Mouse (Mus musculus): ENCODE measurements around the gene Slc9a8.
A peak's percentile ranks its signal among the peaks of the same experiment; 100 is the strongest.
"Not testable (repeated sequence)": the region's sequence is repeated elsewhere in the genome, so short reads cannot be mapped to it uniquely, and the experiment has no call there.

Slc9a8 gene

DNA sequence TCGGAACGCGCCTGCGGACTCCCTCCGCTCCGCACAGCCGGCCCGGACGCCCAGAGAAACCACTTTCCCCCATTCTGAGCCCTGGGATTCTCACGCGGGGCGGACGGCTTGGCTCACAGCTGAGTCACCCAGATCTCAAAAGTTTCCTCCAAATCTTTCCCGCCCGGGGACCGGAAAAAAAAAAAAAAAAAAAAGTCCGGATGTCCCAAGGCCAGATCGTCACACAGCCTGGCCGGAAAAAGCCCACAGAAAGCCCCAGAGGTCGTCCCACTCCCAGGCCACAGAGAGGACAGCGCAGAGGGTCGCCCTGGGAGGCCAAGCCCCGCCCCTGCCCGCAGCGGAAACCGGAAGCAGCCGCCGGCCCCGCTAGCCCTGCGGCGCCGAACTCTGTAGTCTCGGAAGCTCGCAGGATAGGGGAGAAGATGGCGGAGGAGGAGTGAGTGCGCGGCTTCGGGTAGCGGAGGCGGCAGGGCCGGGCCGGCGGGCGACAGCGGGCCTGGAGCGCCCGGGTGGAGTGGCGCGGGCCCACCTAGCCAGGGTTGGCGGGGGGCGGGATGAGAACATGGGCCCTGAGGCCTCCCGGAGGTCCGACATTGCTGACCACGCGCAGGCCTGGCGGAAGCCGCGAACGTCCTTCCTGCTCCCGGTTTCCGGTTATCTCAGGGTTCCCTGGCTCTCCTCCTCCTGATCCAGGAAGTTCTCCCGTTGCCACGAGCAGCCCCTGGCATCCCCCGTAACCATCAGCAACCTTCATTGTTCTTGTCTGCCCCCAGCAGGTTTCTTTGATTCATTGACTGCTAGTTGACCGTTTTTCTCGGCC is at the start of gene Slc9a8:
TSS of gene Slc9a8 (plus strand) at position 383 of the 820 bp plus-strand sequence.
- DNase-seq (ENCODE audit: low read depth in 2 of 2, low spot score in 2 of 2): peak; percentile 79 to 80

DNA sequence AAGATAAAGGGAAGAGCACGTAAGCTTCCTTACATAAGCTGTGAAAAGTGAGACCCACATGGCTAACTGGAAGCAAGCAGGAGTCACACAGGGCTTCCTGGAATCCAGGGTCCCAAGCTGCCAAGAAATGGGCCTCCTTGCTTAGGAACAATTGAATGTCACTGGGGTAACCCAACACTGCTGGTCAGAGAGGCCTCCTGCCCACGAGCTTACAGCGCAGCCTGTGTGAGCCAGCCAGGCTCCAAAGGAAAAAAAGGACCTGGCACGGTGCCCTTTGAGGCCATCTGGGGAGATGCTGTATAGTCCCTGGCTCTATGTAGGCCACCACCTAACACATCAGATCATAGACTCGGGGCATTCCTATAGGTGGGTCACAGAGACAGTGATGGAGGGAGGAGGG is 48.2 kb upstream of the Slc9a8 start:
- DNase-seq (ENCODE audit: low read depth in 2 of 2, low spot score in 2 of 2): no peak

DNA sequence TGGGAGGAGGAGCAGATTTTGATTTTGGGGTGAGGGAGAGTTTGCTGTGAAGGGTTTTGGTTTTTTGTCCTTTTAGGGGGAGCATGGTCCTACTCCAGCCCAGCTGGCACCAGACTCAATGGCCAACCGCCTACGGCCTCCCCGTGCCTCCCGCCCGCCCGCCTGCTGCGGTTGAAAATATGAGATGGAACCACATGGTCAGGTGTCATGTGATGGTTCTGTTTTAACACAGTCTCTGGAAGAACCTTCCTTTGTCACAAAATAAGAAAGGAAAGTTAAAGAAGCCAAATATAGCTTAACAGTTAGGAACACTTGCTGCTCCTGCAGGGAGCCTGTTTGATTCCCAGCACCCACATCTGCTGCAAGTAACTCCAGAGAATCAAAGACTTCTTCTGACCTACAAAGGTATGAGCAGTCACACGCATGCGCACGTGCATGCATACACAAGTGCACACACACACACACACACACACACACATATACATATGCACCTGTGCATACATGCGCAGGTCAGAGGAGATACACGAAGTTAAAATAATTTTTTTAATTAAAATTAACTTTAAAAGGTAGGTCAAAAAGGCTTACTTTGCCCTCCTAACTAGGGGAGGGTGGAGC is 47.2 kb upstream of the Slc9a8 start:
- no peak for DNase-seq (ENCODE audit: low read depth in 2 of 2, low spot score in 2 of 2)

DNA sequence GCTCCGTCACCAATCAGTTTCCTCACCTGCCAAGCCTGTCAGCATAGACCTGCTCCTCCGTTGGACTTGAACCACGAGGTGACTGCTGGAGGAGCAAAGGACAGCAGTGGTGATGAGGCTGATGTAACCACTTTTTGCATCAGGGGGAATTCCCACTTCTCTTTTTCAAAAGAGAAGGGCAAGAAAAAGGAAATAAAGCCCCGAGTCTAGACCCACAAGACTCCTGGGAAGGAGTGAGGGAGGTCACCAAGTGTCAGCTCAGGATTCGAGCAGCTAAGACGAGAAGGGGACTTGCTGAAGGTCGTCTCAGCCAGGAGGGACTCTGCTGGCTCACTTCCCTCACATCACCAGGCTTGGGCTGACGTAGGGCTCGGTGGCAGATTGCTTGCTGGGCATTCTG is 46.4 kb upstream of the Slc9a8 start:
- DNase-seq (ENCODE audit: low read depth in 2 of 2, low spot score in 2 of 2): no peak

DNA sequence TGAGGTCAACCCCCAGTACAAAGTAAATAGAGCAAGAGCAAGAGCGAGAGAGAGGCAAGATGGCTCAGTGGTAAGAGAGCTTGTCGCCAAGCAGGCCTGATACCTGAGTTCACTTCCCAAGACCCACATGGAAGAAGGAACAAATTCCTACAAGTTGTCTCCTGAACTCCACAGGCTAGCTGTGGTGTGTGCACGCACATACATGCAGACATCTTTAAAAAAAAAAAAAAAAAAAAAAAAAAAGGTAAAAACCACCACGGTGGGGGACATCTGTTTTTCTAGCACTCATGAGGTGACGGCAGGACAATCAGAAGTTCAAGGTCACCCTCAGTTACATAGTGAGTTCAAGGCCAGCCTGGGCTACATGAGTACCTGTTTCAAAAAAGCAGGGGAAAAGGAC is 45.8 kb upstream of the Slc9a8 start:
- no peak for DNase-seq (ENCODE audit: low read depth in 2 of 2, low spot score in 2 of 2)

DNA sequence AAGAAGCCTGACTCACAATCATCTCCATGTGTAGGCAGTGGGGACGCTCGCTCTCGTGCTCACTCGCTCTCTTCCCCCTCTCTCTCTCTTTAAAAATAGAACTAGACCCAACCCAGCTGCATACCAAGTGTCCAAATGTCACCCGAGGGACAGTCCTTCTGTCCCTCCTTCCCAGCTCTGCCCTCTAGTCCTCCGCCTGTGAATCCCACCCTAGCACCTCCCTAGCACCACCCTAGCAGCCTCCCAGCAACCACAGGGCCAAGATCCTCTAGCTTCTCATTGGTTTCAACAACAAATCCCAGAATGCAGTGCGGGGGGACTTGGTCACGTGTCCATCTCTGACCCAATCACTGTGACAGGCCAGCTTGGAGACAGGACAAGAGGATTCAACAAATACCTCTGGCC is 45.4 kb upstream of the Slc9a8 start:
- no peak for DNase-seq (ENCODE audit: low read depth in 2 of 2, low spot score in 2 of 2)

DNA sequence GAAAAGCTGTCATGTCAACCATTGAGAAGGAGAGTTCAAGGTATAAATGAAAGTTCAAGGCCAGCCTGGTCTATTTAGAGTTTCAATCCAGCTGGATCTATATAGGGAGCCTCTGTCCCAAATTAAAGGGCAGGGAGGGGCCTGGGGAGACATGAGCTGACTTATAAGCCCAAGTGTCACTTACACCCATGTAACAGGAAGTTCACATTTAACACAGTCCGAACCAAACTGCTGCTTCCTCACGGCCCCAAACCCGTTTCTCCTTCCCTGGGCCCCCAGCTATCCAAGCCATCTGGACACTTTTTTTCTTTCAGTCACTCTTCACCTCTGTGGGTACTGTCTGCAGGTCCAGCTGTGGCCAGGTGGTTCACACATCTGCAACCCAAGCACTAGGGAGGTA is 43.8 kb upstream of the Slc9a8 start:
- no peak for DNase-seq (ENCODE audit: low read depth in 2 of 2, low spot score in 2 of 2)

DNA sequence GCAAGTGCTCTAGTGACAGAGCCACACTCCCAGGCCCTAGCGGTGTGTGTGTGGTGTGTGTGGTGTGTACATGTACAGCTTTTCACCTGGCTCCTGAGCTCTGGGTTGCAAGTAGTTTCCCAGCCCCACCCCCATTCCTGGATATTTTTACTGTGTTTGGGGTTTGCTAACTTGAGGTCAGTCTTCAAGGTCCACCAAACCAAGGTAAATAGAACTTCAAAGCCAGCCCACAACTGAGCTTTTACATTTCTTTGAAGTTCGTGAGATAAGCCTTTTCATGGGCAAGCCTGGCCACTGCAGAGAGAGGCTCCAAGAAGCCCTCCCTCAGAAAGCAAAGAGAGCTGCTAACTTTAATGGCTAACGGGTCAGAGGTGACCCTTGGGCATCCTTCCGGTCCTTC is 42.5 kb upstream of the Slc9a8 start:
- no peak for DNase-seq (ENCODE audit: low read depth in 2 of 2, low spot score in 2 of 2)

DNA sequence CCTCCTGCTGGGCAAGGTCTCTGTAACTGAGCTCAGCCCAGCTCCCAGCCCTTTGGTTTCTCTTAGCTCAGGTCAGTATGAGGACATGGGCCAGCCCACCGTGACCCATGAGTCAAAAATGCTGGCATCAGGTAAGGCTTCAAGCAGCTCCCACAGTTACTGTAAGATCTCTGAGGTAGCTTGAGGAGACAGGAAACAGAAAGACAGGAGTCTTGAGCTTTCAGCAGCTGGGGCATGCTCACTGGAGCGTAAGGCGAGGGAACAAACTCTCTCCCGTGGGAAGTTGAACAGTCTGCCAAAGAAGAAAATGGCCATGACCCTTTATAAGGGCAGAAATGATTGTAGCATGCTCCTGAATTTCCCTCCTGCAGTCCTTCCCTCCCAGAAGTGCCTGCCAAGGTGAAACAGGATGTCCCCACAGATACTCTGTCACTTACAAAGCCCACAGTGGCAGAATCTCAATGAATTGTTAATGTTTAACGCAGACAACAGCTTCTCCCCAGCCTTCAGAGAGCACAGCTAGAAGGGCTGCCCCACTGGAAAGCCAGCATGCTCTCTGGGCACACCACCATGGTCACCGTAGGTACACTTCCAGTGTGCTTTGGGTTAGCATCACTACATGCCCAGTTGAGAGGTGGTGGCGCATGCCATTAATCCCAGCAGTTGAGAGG is 40.8 kb upstream of the Slc9a8 start:
- DNase-seq (ENCODE audit: low read depth in 2 of 2, low spot score in 2 of 2): no peak

DNA sequence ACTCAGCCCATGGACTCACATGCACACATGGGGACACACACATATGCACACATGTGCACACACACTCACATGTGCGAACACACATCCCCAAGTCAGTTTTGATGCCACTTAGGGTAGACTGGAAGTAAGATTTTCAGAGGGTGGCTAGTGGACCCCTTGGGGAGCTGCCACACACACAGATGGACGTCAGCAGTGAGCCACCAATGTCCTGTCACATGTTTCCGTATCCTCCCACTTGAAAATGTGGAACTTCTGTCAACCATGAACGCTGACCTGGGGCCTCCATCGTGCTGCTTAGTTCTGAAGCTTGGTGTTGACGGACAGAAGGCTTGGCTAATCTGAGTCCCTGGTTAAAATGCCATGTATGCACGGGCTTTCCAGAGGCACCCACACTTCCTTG is 39.9 kb upstream of the Slc9a8 start:
- DNase-seq (ENCODE audit: low read depth in 2 of 2, low spot score in 2 of 2): no peak

DNA sequence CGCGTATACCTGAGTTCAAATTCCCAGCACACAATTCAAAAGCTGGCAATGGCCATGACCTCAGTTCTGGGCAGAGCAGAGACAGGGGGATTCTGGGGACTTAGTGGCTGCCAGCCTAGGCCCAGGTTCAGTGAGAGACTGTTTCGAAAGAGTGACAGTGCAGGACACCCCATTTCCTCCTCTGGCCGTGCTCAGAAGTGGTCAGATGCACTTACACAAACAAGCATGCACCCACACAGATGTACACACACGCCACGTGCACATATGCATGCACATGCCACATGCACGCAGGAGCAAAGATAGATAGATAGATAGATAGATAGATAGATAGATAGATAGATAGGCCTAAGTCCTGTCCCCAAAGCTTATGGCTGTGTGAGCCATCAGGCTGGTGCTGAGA is 39.1 kb upstream of the Slc9a8 start:
- no peak for DNase-seq (ENCODE audit: low read depth in 2 of 2, low spot score in 2 of 2)

DNA sequence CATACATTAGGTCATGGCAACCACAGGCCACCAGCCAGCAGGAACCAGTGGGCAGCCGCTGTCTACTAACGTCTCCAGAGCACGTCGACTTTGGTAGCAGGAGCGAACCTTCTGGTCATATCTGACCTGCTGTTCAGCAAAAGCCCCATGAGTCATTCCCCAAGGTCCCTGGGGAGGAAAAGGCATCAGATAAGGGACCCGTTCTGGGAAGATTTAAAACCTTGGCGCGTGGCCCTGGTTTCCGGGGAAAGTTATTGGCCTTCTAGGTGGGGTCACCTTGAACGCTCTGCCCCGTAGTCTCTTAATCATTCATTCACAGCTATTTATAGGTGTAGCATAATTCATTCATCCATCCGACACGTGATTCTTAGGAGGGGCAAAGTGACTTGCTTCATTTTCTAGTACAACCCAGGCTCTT is 37.8 kb upstream of the Slc9a8 start:
- DNase-seq (ENCODE audit: low read depth in 2 of 2, low spot score in 2 of 2): no peak

DNA sequence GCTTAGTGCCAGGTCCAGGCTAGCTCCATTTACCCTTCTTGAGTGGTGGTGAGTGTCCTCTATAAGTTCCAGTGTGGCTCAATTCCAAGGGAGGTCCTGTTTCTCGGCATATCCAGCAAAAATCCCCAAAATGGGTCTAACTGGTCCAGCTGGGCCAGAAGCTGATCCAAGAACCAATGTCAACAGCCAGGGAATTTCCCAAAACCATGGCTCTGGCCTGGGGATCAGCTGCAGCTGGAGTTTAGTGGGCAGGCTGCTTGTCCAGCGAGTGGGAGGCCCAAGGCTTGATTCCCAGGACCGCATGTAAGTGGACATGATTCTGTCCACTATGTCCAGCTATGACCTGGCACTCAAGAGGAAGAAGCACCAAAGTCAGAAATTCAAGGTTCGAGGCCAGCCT is 35.1 kb upstream of the Slc9a8 start:
- no peak for DNase-seq (ENCODE audit: low read depth in 2 of 2, low spot score in 2 of 2)

DNA sequence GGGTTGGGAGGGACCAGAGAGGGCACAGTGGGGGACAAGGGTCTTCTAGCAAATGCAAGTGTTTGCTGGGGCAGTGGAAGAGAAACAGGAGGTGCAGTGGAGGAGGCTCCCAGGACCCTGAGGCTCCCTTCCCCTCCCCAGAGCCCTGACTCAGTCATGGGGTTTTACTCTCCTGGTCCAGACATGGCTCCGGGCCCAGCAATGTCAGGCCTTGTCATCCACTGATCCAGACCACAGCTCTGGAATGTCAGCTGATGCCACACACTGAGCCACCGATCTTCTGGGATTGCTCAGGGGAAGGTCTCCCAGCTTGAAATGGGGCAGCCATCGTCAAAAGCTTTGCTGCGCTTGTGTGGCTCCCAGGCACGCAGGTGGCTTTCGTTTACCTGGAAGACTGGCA is 34.5 kb upstream of the Slc9a8 start:
- DNase-seq (ENCODE audit: low read depth in 2 of 2, low spot score in 2 of 2): no peak

DNA sequence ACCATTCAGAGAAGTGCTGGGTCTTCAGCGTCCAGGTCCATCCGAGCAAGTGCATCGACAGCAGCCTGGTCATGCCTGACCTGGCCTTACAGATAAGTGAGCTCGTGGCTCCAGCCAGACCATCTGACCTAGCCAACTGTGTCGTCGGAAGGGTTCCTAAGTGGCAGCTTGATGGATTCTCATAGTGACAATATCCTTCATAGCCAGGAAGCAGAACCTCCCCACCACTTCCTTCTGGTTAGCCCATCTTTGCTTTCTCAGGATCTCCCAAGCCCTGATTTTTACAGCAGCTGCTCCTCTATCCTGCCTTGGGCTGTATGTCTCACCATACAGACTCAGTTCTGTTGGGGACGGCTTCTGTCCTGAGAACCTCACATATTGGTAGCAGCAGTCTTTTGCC is 27.1 kb upstream of the Slc9a8 start:
- no peak for DNase-seq (ENCODE audit: low read depth in 2 of 2, low spot score in 2 of 2)

DNA sequence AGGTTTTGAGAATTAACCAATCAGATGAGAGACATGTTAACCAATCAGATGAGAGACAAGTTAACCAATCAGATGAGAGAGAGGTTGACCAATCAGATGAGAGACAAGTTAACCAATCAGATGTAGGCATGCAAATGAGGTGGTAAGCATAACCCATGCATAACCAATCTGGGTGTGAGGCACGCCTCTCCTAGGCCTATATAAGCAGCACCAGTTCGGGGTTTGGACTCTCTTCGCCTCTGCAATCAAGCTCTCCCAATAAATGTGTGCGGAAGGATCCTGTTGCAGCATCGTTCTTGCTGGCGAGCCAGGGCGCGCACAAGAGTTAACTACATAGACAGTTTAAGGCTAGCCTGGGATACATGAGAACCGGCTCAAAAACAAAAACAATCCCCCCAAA is 25.1 kb upstream of the Slc9a8 start:
- DNase-seq (ENCODE audit: low read depth in 2 of 2, low spot score in 2 of 2): not testable (repeated sequence)

DNA sequence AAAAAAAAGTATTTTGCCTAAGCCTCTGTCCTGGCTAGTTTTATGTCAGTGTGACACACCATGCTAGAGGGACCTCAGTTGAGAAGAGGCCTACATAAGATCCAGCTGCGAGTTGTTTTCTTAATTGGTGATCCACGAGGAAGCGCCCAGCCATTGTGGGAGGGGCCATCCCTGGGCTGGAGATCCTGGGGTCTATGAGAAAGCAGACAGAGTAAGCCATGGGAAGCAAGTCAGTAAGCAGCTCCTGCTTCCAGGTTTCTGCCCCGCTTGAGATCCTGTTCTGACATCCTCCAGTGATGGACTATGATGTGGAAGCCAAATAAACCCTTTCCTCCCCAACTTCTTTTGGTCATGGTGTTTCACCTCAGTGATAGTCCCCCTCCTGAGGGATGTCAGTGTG is 22.5 kb upstream of the Slc9a8 start:
- DNase-seq (ENCODE audit: low read depth in 2 of 2, low spot score in 2 of 2): no peak

DNA sequence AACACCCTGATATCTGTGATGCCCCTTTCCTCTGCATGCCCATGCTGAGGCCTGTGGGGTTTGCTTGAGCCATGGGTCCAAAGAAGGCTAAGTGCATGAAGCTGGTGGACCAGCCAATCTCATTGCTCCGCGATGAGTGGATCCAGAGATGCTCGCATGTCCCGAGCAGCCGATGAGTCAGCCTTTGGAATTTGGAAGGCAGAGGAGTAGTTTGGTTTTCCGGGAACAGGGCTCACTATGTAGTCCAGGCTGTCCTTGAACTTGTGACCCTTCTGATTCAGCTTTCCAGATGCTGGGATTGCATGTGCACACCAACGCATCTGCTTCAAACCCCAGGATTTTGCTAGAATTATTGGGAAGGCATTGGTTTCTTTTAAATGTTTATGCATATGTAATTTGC is 21.9 kb upstream of the Slc9a8 start:
- DNase-seq (ENCODE audit: low read depth in 2 of 2, low spot score in 2 of 2): no peak

DNA sequence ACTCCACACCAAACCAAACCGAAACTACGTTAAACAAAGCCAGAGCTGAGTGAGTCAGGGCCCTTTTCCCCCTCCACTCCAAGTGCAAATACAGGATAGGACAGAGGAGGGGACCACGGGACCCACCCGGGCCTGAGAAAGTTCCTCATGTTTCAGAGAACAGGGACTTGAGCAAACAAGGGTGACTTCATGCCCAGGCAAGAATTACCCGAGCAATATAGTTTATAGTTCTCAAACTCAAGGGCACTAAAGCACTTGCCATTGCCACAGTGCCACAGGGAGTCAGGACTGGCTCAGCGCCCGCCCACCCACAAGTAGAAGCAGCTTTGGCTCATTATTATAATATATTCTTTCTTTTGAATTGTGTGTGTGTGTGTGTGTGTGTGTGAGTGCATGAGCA is 18.4 kb upstream of the Slc9a8 start:
- no peak for DNase-seq (ENCODE audit: low read depth in 2 of 2, low spot score in 2 of 2)

DNA sequence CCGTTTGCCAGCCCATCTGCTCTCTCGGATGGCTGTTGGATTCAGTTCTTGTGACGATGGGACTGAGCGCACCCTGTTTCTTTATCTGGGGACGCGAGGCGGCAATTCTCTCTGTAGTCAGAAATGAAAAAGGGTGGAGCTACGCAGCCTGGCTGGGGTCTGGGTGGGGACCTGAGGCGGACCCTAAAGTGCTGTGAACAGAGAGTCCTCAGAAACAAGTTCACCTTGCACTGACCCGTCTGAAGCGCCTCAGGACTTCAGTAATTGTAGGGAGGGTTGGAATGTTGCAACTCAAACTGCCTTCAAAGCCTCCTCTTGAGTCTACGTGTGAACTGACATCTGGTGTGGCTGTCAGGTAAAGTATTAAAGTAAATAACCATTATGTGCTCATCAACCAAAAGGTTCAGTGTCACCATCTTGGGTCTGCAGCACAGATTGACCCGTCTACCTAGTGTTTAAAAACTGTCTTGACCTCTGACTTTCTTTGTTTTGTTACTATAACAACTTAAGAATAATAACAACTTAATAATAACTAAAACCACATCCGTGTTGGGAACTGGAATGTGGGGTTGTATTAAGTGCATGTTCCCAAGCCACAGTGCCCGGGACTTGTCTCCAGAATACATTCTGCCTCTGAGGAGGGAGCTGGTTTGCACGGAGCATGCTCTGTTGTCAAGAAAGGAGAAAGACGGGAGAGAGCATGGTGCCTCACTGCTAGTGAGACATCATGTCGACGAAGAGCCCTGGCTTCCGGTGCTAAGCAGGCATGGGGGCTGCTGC is 16.2 kb upstream of the Slc9a8 start:
- DNase-seq (ENCODE audit: low read depth in 2 of 2, low spot score in 2 of 2): no peak

DNA sequence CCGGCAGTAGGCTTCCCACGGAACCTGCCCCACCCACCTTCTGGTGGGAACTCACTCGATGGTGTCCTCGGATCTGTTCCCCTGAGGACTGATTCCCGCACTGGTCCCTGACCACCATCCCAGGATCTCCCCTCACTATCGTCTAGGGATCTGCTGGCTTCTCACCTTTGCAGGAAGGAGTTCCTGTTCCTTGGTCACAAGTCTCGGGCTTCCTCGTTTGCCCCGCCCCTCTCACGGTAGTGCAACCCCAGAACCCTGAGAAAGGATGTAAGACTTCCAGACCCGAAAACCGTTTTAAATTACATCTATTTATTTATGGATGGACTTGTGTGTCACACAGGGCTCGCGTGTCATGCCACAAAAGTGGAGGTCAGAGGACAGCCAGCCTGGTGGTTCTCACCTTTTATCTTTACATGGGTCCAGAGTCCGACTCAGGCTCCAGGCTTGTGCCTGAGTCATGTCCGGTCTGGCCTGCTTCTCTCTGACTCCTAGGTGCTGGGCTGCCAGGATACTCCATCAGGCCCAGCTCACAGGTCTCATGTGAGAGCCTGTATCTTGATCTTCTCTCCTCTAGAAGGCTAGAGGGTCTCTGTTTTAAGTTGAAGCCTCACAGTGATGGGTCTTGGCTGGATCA is 14.1 kb upstream of the Slc9a8 start:
- no peak for DNase-seq (ENCODE audit: low read depth in 2 of 2, low spot score in 2 of 2)

Data from CD8-positive naive resting alpha-beta T cell, adult 2 months (primary cell).